ENCODE assay signal across 8 mouse cellular contexts in genomic region chr4:62480709-62481605, GRCm38 (mm10). TPM values are rescaled to one million over a fixed set of nuclear protein-coding genes. Genes with fewer than 3 reads are reported as not detected.
A peak's percentile ranks its signal among the peaks of the same experiment; 100 is the strongest.
DNase-seq lines count a peak whose midpoint lies in the region; ATAC-seq and TF ChIP-seq lines count a peak whose summit lies in the region.

No protein-coding gene starts in this region.

- H3K9me3 ChIP-seq in stomach, postnatal 0 days (ENCODE audit: control insufficient read depth, low read length) = no peaks in the 10 kb centered on the region

- no peaks in the 10 kb centered on the region for H3K27me3 ChIP-seq in testis, adult 2 months (ENCODE audit: control insufficient read depth, insufficient read depth, low read length)
- no peaks in the 10 kb centered on the region for H3K27me3 ChIP-seq in stomach, postnatal 0 days (ENCODE audit: control insufficient read depth, insufficient read depth, low read length)

- ATAC-seq in stomach, postnatal 0 days (ENCODE audit: low FRiP score, low TSS enrichment) = no peak

- no peak overlapping the region for H3K27ac ChIP-seq in testis, adult 2 months (ENCODE audit: control insufficient read depth, insufficient read depth, low read depth, low read length)
- H3K27ac ChIP-seq in stomach, postnatal 0 days (replicated peaks) = peak overlapping the region; percentile 85
- no peak overlapping the region for H3K27ac ChIP-seq in left cerebral cortex, adult 2 months

- WGBS in stomach, postnatal 0 days = 26% methylated on average over 10 of the region's 10 CpGs

- H3K4me1 ChIP-seq in testis, adult 2 months (ENCODE audit: control insufficient read depth, insufficient read depth, low read length) = peaks cover 8% of the 10 kb centered on the region
- H3K4me1 ChIP-seq in stomach, postnatal 0 days (replicated peaks; ENCODE audit: control insufficient read depth, insufficient read depth) = peaks cover 3% of the 10 kb centered on the region; the same call in 1 of the 2 replicates

- H3K4me2 ChIP-seq in stomach, postnatal 0 days (replicated peaks; ENCODE audit: low read depth) = peak overlapping the region; percentile 87

- peak overlapping the region; percentile 31; the same call in 1 of the 2 replicates for H3K9ac ChIP-seq in stomach, postnatal 0 days (ENCODE audit: low read length)

- TF ChIP-seq CTCF in testis, adult 2 months (IDR thresholded peaks at IDR 0.05; ENCODE audit: control insufficient read depth, insufficient read depth, insufficient replicate concordance, low read depth, low read length) = no peak
- TF ChIP-seq CTCF in stomach, postnatal 0 days (IDR thresholded peaks at IDR 0.05; ENCODE audit: low read depth) = no peak
- TF ChIP-seq CTCF in left cerebral cortex, adult 2 months (IDR thresholded peaks at IDR 0.05) = no peak

- H3K36me3 ChIP-seq in testis, adult 2 months (ENCODE audit: control insufficient read depth, insufficient read depth, low read length) = no peaks in the 10 kb centered on the region; the same call in 1 of the 2 replicates
- H3K36me3 ChIP-seq in stomach, postnatal 0 days (ENCODE audit: control insufficient read depth, insufficient read depth, low read length) = no peaks in the 10 kb centered on the region

- no peak for TF ChIP-seq EP300 in stomach, postnatal 0 days (optimal IDR thresholded peaks at IDR 0.05)

- intact Hi-C loops in left cerebral cortex, adult 2 months (cut with DNase I) = no loop called here

- DNase-seq in embryo, embryonic 9.5 days (ENCODE audit: extremely low spot score) = peak; percentile 8
- DNase-seq in embryo, embryonic 11 days = no peak
- no peak for DNase-seq in testis, postnatal 14 days (ENCODE audit: low spot score)
- peak; percentile 42 to 64 for DNase-seq in kidney, postnatal 36 days
- peak; percentile 37 for DNase-seq in stomach, postnatal 0 days (ENCODE audit: low spot score)
- DNase-seq in ovary, adult 18-20 months (ENCODE audit: low spot score) = no peak
- no peak for DNase-seq in left cerebral cortex, adult 2 months (ENCODE audit: extremely low spot score in 1 of 2, low spot score in 2 of 2)

- H3K4me3 ChIP-seq in testis, adult 2 months (ENCODE audit: control insufficient read depth, low read depth, low read length) = peak overlapping the region; percentile 67
- H3K4me3 ChIP-seq in stomach, postnatal 0 days (ENCODE audit: low read depth, low read length) = peak overlapping the region; percentile 48
- H3K4me3 ChIP-seq in left cerebral cortex, adult 2 months = no peak overlapping the region

- no peak for TF ChIP-seq POLR2A in testis, adult 2 months (IDR thresholded peaks at IDR 0.05; ENCODE audit: control insufficient read depth, low read depth, low read length)

RNA-seq across cellular contexts. Expression of gene Bspry, which starts 1.1 kb away (rescaled TPM):
- 443 and 501 TPM in 2 replicates for polyA plus RNA-seq in testis, adult 2 months (2012; rRNA removed)
- 32.5 and 38.1 TPM in 2 replicates for polyA plus RNA-seq in stomach, postnatal 0 days (2015; fragmentation: Nextera tagmentation; extraction: Ambion mirVana)
- total RNA-seq in left cerebral cortex, adult 2 months (2021) = under 1 TPM; 0.38 to 0.40 TPM

RNA-seq across cellular contexts. Expression of gene Wdr31, which starts 10.3 kb away (rescaled TPM):
- polyA plus RNA-seq in testis, adult 2 months (2012; rRNA removed) = 202 and 208 TPM in 2 replicates
- polyA plus RNA-seq in stomach, postnatal 0 days (2015; fragmentation: Nextera tagmentation; extraction: Ambion mirVana) = 2.3 and 2.7 TPM in 2 replicates
- 1 to 10 TPM; 6.9 to 8.8 TPM for total RNA-seq in left cerebral cortex, adult 2 months (2021)

RNA-seq across cellular contexts. Expression of gene Hdhd3, which starts 22.3 kb away (rescaled TPM):
- polyA plus RNA-seq in testis, adult 2 months (2012; rRNA removed) = 5.9 and 7.0 TPM in 2 replicates
- 23.5 and 26.0 TPM in 2 replicates for polyA plus RNA-seq in stomach, postnatal 0 days (2015; fragmentation: Nextera tagmentation; extraction: Ambion mirVana)
- 10 to 100 TPM in 1 of 2 experiments, 1 to 10 TPM in 1; 8.3 to 10.3 TPM for total RNA-seq in left cerebral cortex, adult 2 months (2021)

RNA-seq across cellular contexts. Expression of gene Alad, which starts 38.8 kb away (rescaled TPM):
- polyA plus RNA-seq in testis, adult 2 months (2012; rRNA removed) = 57.5 and 64.0 TPM in 2 replicates
- polyA plus RNA-seq in stomach, postnatal 0 days (2015; fragmentation: Nextera tagmentation; extraction: Ambion mirVana) = 161 and 178 TPM in 2 replicates
- 10 to 100 TPM; 32.1 to 34.0 TPM for total RNA-seq in left cerebral cortex, adult 2 months (2021)

RNA-seq across cellular contexts. Expression of gene Pole3, which starts 43.9 kb away (rescaled TPM):
- polyA plus RNA-seq in testis, adult 2 months (2012; rRNA removed) = 44.8 and 47.1 TPM in 2 replicates
- 52.4 and 55.5 TPM in 2 replicates for polyA plus RNA-seq in stomach, postnatal 0 days (2015; fragmentation: Nextera tagmentation; extraction: Ambion mirVana)
- 10 to 100 TPM; 20.4 to 21.5 TPM for total RNA-seq in left cerebral cortex, adult 2 months (2021)

Comparison
In these comparisons a context has a peak if more than half of its experiments do, and no peak if none do; other contexts are left out.
1. DNase-seq: peak in embryo, embryonic 9.5 days (single experiment), kidney, postnatal 36 days (2 of 2) and stomach, postnatal 0 days (single experiment); none in embryo, embryonic 11 days (single experiment), testis, postnatal 14 days (single experiment), ovary, adult 18-20 months (single experiment) and left cerebral cortex, adult 2 months (0 of 2).
2. RNA of gene Bspry, which starts 1.1 kb away (polyA plus RNA-seq): 443 to 501 TPM in testis, adult 2 months; 32.5 to 38.1 TPM in stomach, postnatal 0 days; every median in the first group is over 10 times any median in the second.
3. RNA of gene Wdr31, which starts 10.3 kb away (polyA plus RNA-seq): 202 to 208 TPM in testis, adult 2 months; 2.3 to 2.7 TPM in stomach, postnatal 0 days; every median in the first group is over 10 times any median in the second.